Mouse (Mus musculus): ENCODE data around the gene Tnni3k. TPM values are rescaled to one million over a fixed set of nuclear protein-coding genes. Genes with fewer than 3 reads are reported as not detected.

Tnni3k gene
- polyA plus RNA-seq (2014; fragmentation: Illumina TruSeq; extraction: RNeasy Lipid Tissue Mini Kit (QIAGEN cat#74804); ENCODE audit: low replicate concordance): not detected

DNA sequence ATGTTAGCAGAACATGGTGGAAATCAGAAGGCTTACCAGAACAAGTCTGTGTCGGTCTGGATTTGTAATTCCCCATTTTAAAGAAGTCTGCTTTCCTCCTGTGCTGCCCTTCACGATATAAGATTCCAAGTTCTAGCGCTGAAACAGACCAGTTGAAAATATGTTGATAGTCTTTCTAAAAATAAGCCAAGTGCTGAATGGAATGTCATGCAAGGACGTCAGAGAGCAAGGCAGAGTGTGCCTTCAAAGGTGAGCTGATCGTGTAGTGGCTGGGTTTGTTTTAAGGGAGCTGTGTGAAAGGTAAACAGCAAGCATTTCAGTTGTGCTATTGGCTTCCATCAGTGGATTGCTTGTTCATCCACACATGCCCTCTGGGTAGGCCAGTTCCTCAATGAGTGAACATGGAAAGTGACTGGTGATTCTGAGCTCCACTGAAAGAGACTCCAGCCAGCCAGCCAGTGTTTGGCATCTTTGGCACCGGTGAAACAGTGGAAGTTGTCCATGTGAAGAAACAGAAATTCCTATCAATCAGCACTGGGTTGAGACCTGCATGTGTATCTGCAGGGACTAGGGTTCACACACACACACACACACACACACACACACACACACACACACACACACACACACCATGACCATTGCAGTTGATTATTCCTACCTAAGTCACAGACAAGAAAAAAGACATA lies at the start of gene Tnni3k:
Tnni3k (minus strand) TSS at position 177 of the 686 bp plus-strand sequence.

GRCm38 (mm10) chr3:155093116-155093956 lies 38.1 kb upstream of the Tnni3k start, which contains the start of the genes Fpgt and Lrriq3:
Gene Fpgt (minus strand): TSS chr3:155093403.
Gene Lrriq3 (plus strand): TSS chr3:155093434.

Other genes starting within 250 kb of the Tnni3k start
- 62.8 TPM for gene Fpgt, start 38.0 kb upstream of the Tnni3k start, polyA plus RNA-seq (2014; fragmentation: Illumina TruSeq; extraction: RNeasy Lipid Tissue Mini Kit (QIAGEN cat#74804); ENCODE audit: low replicate concordance)
- gene Lrriq3, start 38.0 kb upstream of the Tnni3k start, polyA plus RNA-seq (2014; fragmentation: Illumina TruSeq; extraction: RNeasy Lipid Tissue Mini Kit (QIAGEN cat#74804); ENCODE audit: low replicate concordance): 0.71 TPM

Measured in small intestine, adult 10 weeks (tissue).